Mouse (Mus musculus): Measurements from ENCODE around the gene Mapkap1. TPM values are rescaled to one million over a fixed set of nuclear protein-coding genes. Genes with fewer than 3 reads are reported as not detected.

Mapkap1 gene
- total and polyA plus RNA-seq, 3 experiments, result 37.4 to 90.0 (median 60.9) TPM

- ATAC-seq (ENCODE audit: extremely low read depth, insufficient number of reproducible peaks, low FRiP score, poor library complexity, severe bottlenecking), result no peak
- Histone ChIP-seq H3K27me3 (ENCODE audit: insufficient read depth, low read length) (peaks cover 10% of the 10 kb centered on the region), H3K36me3 (replicated peaks) (no peaks in the 10 kb centered on the region), H3K4me3 (ENCODE audit: low read depth, low read length) (no peak overlapping the region), H3K4me1 (ENCODE audit: insufficient read depth, low read depth, low read length) (no peaks in the 10 kb centered on the region), H3K9me3 (replicated peaks) (no peaks in the 10 kb centered on the region)
- DNase-seq (ENCODE audit: low spot score), result no peak
- TF ChIP-seq POLR2AphosphoS5 (IDR thresholded peaks at IDR 0.05; ENCODE audit: insufficient replicate concordance, low read depth, low read length) (no peak), TAL1 (conservative IDR thresholded peaks at IDR 0.05; ENCODE audit: low read depth, low read length) (no peak), CTCF (IDR thresholded peaks at IDR 0.05; ENCODE audit: low read depth, low read length) (no peak), GATA1 (IDR thresholded peaks at IDR 0.05; ENCODE audit: borderline replicate concordance, low read length) (no peak), GATA2 (IDR thresholded peaks at IDR 0.05; ENCODE audit: borderline replicate concordance, low read depth, low read length) (no peak)
Observed at GRCm38 (mm10) chr2:34399535-34399934, 7.0 kb upstream of the Mapkap1 start.

- H3K4me3 ChIP-seq (ENCODE audit: low read depth, low read length), result peak overlapping the region; percentile 100
- H3K4me1 ChIP-seq (ENCODE audit: insufficient read depth, low read depth, low read length), result peaks cover 23% of the 10 kb centered on the region
- TF ChIP-seq POLR2AphosphoS5 (IDR thresholded peaks at IDR 0.05; ENCODE audit: insufficient replicate concordance, low read depth, low read length) (no peak), GATA1 (IDR thresholded peaks at IDR 0.05; ENCODE audit: borderline replicate concordance, low read length) (no peak), CTCF (IDR thresholded peaks at IDR 0.05; ENCODE audit: low read depth, low read length) (no peak), GATA2 (IDR thresholded peaks at IDR 0.05; ENCODE audit: borderline replicate concordance, low read depth, low read length) (no peak), TAL1 (conservative IDR thresholded peaks at IDR 0.05; ENCODE audit: low read depth, low read length) (no peak)
- H3K9me3 ChIP-seq (replicated peaks), result no peaks in the 10 kb centered on the region
- DNase-seq (ENCODE audit: low spot score) (peak; percentile 5), ATAC-seq (ENCODE audit: extremely low read depth, insufficient number of reproducible peaks, low FRiP score, poor library complexity, severe bottlenecking) (no peak)
- no peaks in the 10 kb centered on the region for H3K27me3 ChIP-seq (ENCODE audit: insufficient read depth, low read length)
- peaks cover 22% of the 10 kb centered on the region for H3K36me3 ChIP-seq (replicated peaks)
Observed at GRCm38 (mm10) chr2:34407596-34407995, 1.0 kb downstream of the Mapkap1 start.

- no peak for DNase-seq (ENCODE audit: low spot score)
- H3K9me3 ChIP-seq (replicated peaks), result no peaks in the 10 kb centered on the region
- no peak for TF ChIP-seq POLR2AphosphoS5 (IDR thresholded peaks at IDR 0.05; ENCODE audit: insufficient replicate concordance, low read depth, low read length)
- no peak for TF ChIP-seq CTCF (IDR thresholded peaks at IDR 0.05; ENCODE audit: low read depth, low read length)
- TF ChIP-seq TAL1 (conservative IDR thresholded peaks at IDR 0.05; ENCODE audit: low read depth, low read length), result no peak
- TF ChIP-seq GATA2 (IDR thresholded peaks at IDR 0.05; ENCODE audit: borderline replicate concordance, low read depth, low read length), result no peak
- TF ChIP-seq GATA1 (IDR thresholded peaks at IDR 0.05; ENCODE audit: borderline replicate concordance, low read length), result no peak
- ATAC-seq (ENCODE audit: extremely low read depth, insufficient number of reproducible peaks, low FRiP score, poor library complexity, severe bottlenecking), result no peak
- H3K36me3 ChIP-seq (replicated peaks), result peaks cover 26% of the 10 kb centered on the region
- H3K27me3 ChIP-seq (ENCODE audit: insufficient read depth, low read length), result no peaks in the 10 kb centered on the region
- H3K4me3 ChIP-seq (ENCODE audit: low read depth, low read length), result no peak overlapping the region
- peaks cover 23% of the 10 kb centered on the region for H3K4me1 ChIP-seq (ENCODE audit: insufficient read depth, low read depth, low read length)
Observed at GRCm38 (mm10) chr2:34408341-34408740, 1.8 kb downstream of the Mapkap1 start.

GRCm38 (mm10) chr2:34409741-34410340, 3.3 kb downstream of the Mapkap1 start:
- TF ChIP-seq POLR2AphosphoS5 (IDR thresholded peaks at IDR 0.05; ENCODE audit: insufficient replicate concordance, low read depth, low read length) (no peak), GATA1 (IDR thresholded peaks at IDR 0.05; ENCODE audit: borderline replicate concordance, low read length) (no peak), GATA2 (IDR thresholded peaks at IDR 0.05; ENCODE audit: borderline replicate concordance, low read depth, low read length) (no peak), CTCF (IDR thresholded peaks at IDR 0.05; ENCODE audit: low read depth, low read length) (no peak), TAL1 (conservative IDR thresholded peaks at IDR 0.05; ENCODE audit: low read depth, low read length) (no peak)
- H3K9me3 ChIP-seq (replicated peaks), result no peaks in the 10 kb centered on the region
- H3K4me1 ChIP-seq (ENCODE audit: insufficient read depth, low read depth, low read length), result peaks cover 23% of the 10 kb centered on the region
- DNase-seq (ENCODE audit: low spot score) (no peak), ATAC-seq (ENCODE audit: extremely low read depth, insufficient number of reproducible peaks, low FRiP score, poor library complexity, severe bottlenecking) (no peak)
- H3K4me3 ChIP-seq (ENCODE audit: low read depth, low read length), result no peak overlapping the region
- no peaks in the 10 kb centered on the region for H3K27me3 ChIP-seq (ENCODE audit: insufficient read depth, low read length)
- H3K36me3 ChIP-seq (replicated peaks), result peaks cover 29% of the 10 kb centered on the region

GRCm38 (mm10) chr2:34420256-34420655, 13.7 kb downstream of the Mapkap1 start:
- no peak overlapping the region for H3K4me3 ChIP-seq (ENCODE audit: low read depth, low read length)
- TF ChIP-seq GATA2 (IDR thresholded peaks at IDR 0.05; ENCODE audit: borderline replicate concordance, low read depth, low read length) (no peak), GATA1 (IDR thresholded peaks at IDR 0.05; ENCODE audit: borderline replicate concordance, low read length) (no peak), TAL1 (conservative IDR thresholded peaks at IDR 0.05; ENCODE audit: low read depth, low read length) (no peak), POLR2AphosphoS5 (IDR thresholded peaks at IDR 0.05; ENCODE audit: insufficient replicate concordance, low read depth, low read length) (no peak), CTCF (IDR thresholded peaks at IDR 0.05; ENCODE audit: low read depth, low read length) (no peak)
- H3K9me3 ChIP-seq (replicated peaks), result no peaks in the 10 kb centered on the region
- H3K36me3 ChIP-seq (replicated peaks), result peaks cover 36% of the 10 kb centered on the region
- no peaks in the 10 kb centered on the region for H3K27me3 ChIP-seq (ENCODE audit: insufficient read depth, low read length)
- DNase-seq (ENCODE audit: low spot score), result no peak
- H3K4me1 ChIP-seq (ENCODE audit: insufficient read depth, low read depth, low read length), result no peaks in the 10 kb centered on the region
- ATAC-seq (ENCODE audit: extremely low read depth, insufficient number of reproducible peaks, low FRiP score, poor library complexity, severe bottlenecking), result no peak

GRCm38 (mm10) chr2:34424186-34424585, 17.6 kb downstream of the Mapkap1 start:
- Histone ChIP-seq H3K27me3 (ENCODE audit: insufficient read depth, low read length) (no peaks in the 10 kb centered on the region), H3K36me3 (replicated peaks) (peaks cover 33% of the 10 kb centered on the region), H3K4me1 (ENCODE audit: insufficient read depth, low read depth, low read length) (no peaks in the 10 kb centered on the region), H3K9me3 (replicated peaks) (no peaks in the 10 kb centered on the region), H3K4me3 (ENCODE audit: low read depth, low read length) (no peak overlapping the region)
- no peak for DNase-seq (ENCODE audit: low spot score)
- TF ChIP-seq GATA1 (IDR thresholded peaks at IDR 0.05; ENCODE audit: borderline replicate concordance, low read length) (no peak), GATA2 (IDR thresholded peaks at IDR 0.05; ENCODE audit: borderline replicate concordance, low read depth, low read length) (no peak), TAL1 (conservative IDR thresholded peaks at IDR 0.05; ENCODE audit: low read depth, low read length) (no peak), POLR2AphosphoS5 (IDR thresholded peaks at IDR 0.05; ENCODE audit: insufficient replicate concordance, low read depth, low read length) (no peak), CTCF (IDR thresholded peaks at IDR 0.05; ENCODE audit: low read depth, low read length) (no peak)
- no peak for ATAC-seq (ENCODE audit: extremely low read depth, insufficient number of reproducible peaks, low FRiP score, poor library complexity, severe bottlenecking)

All from G1E (cell line).